Mouse (Mus musculus) testis, adult 2 months (tissue): ENCODE results near the gene Dctn2.

Experiments
- CTCF ChIP-seq: fragments of 200-500 bp; IDR thresholded peaks from 2 replicates; pipeline ENCODE4 v1.5.1; 2012; ENCODE audit warnings: low read depth, mild to moderate bottlenecking, inconsistent platforms, low read length, moderate library complexity; ENCODE audit not compliant: control insufficient read depth, insufficient read depth, insufficient replicate concordance
- POLR2A ChIP-seq: fragments of 200-500 bp; IDR thresholded peaks from 2 replicates; pipeline ENCODE4 v1.6.1; 2012; ENCODE audit warnings: low read depth, mild to moderate bottlenecking, inconsistent platforms, low read length, moderate library complexity; ENCODE audit not compliant: control insufficient read depth

- TF ChIP-seq POLR2A (no peak), CTCF (no peak)
Measured at GRCm38 (mm10) chr10:127264336-127264735, 1.8 kb upstream of the Dctn2 start.
